Mouse (Mus musculus) urinary bladder, postnatal 4 days (tissue): ENCODE results near the gene Snca.
"Not testable (repeated sequence)": the region's sequence is repeated elsewhere in the genome, so short reads cannot be mapped to it uniquely, and the experiment has no call there.

Source experiments
- DNase-seq, 2 experiments: peaks; one replicate each; pipeline ENCODE4 v3.0.0; 2021 to 2022; ENCODE audit warnings: low spot score in 2 of 2

Snca gene

GRCm38 (mm10) chr6:60724110-60724829, 105.4 kb downstream of the Snca start:
- no peak for DNase-seq

DNA sequence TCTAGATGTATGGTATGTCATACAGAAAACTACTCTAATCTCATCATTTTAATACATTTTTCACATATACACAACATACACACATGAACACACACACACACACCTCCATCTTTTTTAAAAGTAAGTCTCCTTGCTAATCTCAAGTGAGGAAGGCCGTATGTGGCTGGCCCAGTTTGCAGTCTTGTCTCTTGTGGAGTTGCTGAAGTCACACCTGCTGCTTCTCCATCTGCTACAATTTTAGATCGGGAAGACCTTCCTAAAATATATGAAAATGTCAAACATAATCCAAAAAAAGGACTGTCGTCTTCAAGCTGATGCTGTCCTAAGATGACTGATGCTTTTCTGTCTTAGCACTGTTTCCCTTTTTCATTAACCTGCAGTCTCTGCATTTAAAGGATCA, 112.1 kb downstream of the Snca start:
- DNase-seq = no peak

DNA sequence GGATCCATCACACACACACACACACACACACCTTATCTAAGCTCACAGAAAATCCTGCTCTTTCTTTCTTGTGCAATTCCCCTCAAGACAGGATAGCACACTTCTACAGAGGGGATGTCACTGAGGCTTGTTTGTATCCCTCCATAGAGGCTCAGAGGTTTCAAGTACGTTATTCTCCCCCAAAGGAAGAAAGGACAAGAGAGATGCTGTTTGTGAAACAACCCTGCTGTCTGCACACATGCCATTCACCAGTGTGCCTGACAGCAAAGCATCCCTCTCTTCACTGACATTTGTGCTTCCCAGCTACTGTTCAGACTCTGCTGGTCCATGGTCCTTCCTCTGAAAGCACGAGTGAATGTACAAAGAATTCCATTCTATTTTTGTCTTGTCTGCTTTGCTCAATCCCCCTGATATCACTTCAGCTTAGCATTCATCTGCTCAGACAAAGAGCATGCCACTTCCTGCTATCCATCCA, 119.6 kb downstream of the Snca start:
- no peak for DNase-seq

- DNase-seq = no peak
These were observed 131.6 kb downstream of the Snca start for GRCm38 (mm10) chr6:60698072-60698471.

- not testable (repeated sequence) for DNase-seq
These were observed 142.6 kb downstream of the Snca start for GRCm38 (mm10) chr6:60687048-60687447.

GRCm38 (mm10) chr6:60682233-60682632, 147.4 kb downstream of the Snca start:
- DNase-seq = no peak
